Mouse (Mus musculus) adrenal gland (tissue): Measurements from ENCODE around the gene Hebp1.

Experiments
- intact Hi-C: fragments of 180-260 bp; cut with DNase I; formaldehyde crosslinking; loops from one replicate; pipeline ENCODE4 v1.15.1; 2025

Gene Hebp1

DNA sequence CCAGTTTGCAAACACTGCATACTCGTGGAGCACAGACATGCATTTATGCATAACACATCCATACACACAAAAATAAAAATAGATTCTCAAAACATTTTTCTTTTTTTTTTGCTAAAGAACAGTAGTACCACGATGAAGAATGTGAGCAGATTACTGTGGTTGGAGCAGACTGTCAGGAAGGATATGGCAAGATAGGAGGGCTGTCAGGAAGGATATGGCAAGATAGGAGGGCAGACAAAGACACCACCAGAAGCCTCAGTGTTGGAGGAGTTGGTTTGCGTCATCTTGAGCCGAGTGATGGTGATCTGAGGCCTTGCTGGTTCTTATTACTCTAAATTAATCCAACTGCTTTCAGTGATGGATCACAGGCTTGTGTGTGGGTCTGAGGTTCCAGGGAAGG lies 35.0 kb downstream of the Hebp1 start:
- intact Hi-C loops, result no loop called here

DNA sequence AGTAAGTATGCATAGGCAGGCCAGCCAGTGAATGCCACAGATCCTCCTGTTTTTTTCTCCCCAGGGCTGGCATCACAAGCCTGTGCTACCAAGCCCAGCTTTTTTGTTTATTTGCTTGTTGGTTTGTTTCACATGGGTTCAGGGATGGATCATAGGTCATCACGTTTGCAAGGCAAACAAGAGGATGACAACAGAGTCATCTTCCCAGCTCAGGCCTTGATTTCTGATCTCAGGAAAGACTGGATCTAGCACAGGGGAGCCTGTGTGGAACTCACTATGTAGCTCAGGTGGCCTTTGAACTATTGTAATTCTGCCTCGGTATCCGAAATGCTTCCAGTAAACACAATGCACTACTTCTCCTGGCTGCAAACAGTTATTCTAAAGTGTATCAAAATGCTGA lies 35.5 kb downstream of the Hebp1 start:
- intact Hi-C loops, result no loop called here

- intact Hi-C loops, result no loop called here
Observed at GRCm38 (mm10) chr6:135161356-135161755, 36.5 kb downstream of the Hebp1 start.

GRCm38 (mm10) chr6:135158509-135158908 lies 39.3 kb downstream of the Hebp1 start:
- intact Hi-C loops, result no loop called here

DNA sequence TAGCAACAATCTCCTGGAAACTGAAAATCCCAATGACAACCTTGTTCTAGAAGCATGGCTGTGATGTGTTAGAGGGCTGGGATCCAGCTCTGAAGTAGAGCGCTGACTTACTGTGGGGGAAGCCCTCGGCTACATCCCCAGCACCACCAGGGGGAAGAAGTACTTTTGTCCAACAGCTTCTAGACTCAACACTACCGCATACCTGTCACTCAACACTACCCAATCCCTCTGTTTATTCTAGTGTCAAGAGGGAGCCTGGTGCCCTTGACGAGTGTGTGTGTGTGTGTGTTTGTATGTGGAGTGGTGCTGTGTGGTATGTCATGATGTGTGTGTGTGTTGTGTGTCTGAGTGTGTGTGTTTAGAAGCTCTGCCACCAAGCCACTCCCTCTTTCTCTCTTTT lies 40.3 kb downstream of the Hebp1 start:
- intact Hi-C loops, result no loop called here

DNA sequence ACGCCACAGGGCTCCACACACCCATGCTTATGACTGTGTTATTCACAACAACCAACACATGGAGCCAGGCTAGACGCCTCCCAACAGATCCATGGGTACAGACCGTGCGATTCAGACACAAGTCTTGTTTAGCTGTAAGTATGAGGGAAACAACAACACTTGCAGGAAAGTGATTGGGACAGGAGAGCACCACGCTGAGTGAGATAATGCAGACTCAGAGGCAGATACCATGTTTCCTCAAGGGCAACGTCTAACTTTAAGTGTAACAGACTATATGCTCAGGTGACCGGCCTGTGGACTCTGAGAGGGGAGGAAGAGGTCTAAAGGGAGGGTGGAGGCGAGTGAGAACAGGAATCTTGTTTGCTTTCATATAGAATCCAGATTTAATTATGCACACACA lies 41.2 kb downstream of the Hebp1 start:
- intact Hi-C loops, result no loop called here

- intact Hi-C loops, result no loop called here
Observed at GRCm38 (mm10) chr6:135153719-135154118, 44.1 kb downstream of the Hebp1 start.

DNA sequence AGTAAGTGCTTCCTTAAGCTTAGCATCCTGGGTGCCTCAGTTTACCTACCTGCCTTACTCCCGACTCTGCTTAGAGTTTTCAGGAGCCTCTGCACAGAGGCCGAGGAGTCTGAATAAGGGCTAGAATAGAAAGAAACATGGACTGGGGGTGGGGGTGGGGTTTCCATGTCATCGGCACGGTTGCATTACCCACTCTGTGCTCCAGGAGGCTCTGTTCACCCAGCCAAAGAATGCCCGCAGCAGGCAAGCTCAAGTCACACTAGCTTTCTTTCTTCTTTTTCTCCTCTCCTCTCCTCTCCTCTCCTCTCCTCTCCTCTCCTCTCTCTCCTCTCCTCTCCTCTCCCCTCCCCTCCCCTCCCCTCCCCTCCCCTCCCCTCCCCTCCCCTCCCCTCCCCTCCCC lies 47.5 kb downstream of the Hebp1 start:
- intact Hi-C loops, result no loop called here

DNA sequence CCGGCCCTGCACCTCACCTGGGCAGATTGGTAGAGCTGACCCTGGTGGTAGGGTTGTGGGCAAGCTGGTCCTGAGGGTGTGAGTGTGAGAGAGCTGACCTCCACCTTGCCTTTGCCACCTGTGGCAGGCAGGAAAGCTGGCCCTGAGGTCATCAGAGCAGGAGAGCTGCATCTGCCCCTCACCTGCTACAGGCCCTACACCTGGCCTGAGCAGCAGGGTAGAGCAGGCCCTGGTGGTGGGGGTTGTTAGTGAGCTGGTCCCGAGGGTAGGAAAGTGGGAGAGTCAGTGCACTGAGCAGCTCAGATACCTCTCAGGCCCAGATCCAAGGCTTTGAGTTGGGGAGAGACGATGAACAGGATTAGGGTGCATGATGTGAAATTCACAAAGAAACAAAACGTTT lies 48.1 kb downstream of the Hebp1 start:
- intact Hi-C loops, result loop anchor here (5.0 kb wide), 1 partner anchor 228 kb away; no protein-coding TSS in a partner anchor

GRCm38 (mm10) chr6:135149175-135149574 lies 48.6 kb downstream of the Hebp1 start:
- intact Hi-C loops, result loop anchor here (5.0 kb wide), 1 partner anchor 228 kb away; no protein-coding TSS in a partner anchor

DNA sequence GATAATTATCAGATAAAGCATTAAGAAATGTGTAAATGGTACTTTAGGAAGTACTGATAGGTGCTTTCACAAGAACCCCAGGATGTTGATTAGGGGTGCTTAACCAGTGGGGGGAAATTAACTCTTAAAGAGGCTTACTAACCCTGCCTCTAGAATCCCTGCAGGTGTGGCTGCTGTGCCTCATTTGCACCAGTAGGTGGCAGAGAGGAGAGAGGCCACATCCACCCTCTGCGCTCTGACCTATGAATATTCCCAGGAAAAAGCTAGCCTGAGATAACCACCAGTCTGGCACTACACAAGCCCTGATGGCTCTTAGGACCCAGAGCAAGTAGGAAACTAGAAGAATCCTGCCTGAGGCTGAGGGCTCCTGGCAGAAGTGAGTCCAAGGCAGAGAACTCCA lies 49.3 kb downstream of the Hebp1 start:
- intact Hi-C loops, result loop anchor here (5.0 kb wide), 1 partner anchor 229 kb away; no protein-coding TSS in a partner anchor

GRCm38 (mm10) chr6:135145976-135146375 lies 51.8 kb downstream of the Hebp1 start:
- intact Hi-C loops, result loop anchor here (2.0 to 5.0 kb wide), 2 partner anchors 119 to 231 kb away; no protein-coding TSS in a partner anchor

DNA sequence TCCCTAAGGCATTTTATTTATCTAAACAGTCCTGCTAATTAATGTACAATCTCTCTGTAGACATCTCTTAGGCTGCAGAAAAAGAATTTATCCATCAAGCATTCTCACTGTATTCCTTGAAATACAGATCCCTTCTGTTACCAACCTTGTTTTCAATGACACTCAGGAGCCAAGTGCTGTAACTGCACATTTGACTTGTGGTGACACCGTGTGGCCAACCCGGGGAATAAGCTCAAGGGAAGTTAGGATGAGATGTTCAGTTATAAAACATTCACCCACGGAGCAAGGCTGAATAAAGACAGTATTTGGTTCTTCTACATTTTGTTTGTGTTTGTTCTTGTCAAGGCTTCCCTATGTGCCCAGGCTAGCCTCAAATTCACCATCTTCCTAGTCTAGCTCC lies 53.3 kb downstream of the Hebp1 start:
- intact Hi-C loops, result loop anchor here (1.0 to 5.0 kb wide), 3 partner anchors 37 to 118 kb away; no protein-coding TSS in a partner anchor

- intact Hi-C loops, result loop anchor here (5.0 kb wide), 1 partner anchor 36 kb away; no protein-coding TSS in a partner anchor
Observed at GRCm38 (mm10) chr6:135143151-135143550, 54.7 kb downstream of the Hebp1 start.

- intact Hi-C loops, result loop anchor here (5.0 kb wide), 1 partner anchor 34 kb away; no protein-coding TSS in a partner anchor
Observed at GRCm38 (mm10) chr6:135141451-135142147, 56.2 kb downstream of the Hebp1 start.

DNA sequence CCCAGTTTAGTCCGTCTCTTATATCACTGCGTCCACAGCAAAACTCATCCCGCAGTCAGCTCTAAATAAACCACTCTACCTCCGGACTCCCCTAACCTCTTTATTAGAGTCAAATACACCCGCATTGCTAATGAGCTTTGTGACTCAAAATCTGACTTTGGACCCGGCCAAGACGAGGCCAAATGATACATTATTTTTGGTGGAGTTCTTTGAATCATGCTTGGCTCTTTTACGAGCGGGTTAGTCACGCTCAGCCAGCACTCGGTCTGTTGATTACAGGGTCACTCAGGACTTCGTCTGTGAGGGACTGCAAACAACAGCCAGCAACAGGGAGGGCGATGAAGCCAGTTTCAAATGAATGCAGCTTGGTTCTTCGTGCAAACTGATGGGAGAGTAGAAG lies 59.1 kb downstream of the Hebp1 start:
- intact Hi-C loops, result no loop called here

DNA sequence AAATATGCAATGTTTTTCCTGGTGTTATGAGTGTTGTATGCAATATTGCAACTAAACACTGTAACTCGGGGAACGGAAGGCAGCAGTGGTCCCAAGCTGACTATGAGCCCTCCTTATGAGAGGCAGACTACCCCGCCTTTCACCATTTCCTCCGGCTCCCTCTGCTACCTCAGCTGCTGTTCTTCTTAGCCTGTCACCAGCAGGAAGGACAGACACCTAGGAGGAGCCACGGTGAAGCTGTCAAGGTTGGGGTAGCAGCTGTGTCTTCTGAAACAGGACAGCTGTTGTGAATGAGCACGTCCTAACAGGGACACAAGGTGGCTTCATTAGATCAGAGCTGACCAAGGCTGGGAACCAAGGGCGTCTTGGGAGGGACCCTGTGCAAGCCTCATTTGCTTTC lies 59.6 kb downstream of the Hebp1 start:
- intact Hi-C loops, result no loop called here

GRCm38 (mm10) chr6:135137736-135138135 lies 60.1 kb downstream of the Hebp1 start:
- intact Hi-C loops, result no loop called here

DNA sequence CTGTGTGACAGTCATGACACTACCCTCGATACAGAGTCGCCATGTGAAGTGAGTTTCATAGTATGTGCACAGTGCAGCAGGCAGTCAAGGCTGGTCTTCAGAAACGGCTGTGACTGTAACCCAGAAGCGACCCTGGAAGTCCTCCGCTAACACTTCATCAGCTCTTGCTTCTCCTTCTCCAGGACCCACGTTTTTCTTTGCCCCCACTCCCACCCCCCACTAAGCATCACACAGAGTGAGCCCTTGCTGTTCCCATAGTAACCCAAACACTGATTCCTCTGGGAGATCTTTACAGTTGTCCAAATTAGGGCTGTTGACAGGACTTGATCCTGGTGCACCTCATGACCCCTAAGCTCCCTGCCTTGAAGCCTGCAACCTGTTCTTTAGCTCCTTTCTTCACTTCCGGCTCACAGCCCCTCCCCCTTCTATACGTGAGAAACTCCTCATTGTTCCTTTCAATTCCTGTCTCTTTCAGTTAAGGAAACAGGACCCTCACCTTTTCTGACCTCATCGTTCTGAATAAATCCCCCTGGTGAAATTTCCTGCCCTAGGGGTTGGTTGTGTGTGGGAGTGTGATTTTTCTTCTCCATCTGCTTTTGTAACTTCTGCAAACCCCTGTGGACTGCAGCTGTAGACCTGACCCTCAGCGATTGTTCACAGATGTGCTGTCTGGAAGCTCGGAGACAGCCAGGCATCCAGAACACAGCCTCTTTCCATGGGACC lies 61.2 kb downstream of the Hebp1 start:
- intact Hi-C loops, result no loop called here

- intact Hi-C loops, result no loop called here
Observed at GRCm38 (mm10) chr6:135135735-135136134, 62.1 kb downstream of the Hebp1 start.

DNA sequence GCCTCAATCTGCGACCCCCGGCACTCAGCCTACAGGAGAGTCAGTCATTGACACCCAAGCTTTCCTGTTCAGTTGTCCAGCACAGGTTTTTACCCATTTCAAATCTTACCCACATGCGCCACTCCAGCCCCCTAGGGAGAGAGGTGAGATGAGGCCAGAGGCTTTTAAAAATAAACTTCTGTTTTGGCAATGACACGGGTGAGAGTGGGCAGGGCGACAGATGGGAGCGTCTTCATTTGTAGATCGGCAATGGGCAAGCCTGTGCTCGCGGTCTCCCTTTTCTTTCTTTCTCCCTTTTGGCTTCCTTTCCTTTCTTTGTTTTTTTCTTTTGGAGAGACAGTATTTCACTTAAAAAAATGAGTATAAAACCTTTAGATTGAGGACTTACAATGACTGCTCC lies 64.3 kb downstream of the Hebp1 start:
- intact Hi-C loops, result no loop called here

- intact Hi-C loops, result no loop called here
Observed at GRCm38 (mm10) chr6:135133086-135133485, 64.7 kb downstream of the Hebp1 start.
